Mouse (Mus musculus): ENCODE measurements around the gene Ano1. TPM values are rescaled to one million over a fixed set of nuclear protein-coding genes. Genes with fewer than 3 reads are reported as not detected.

Gene Ano1
- polyA plus RNA-seq, 1 experiment from 2014 or later, result 1.4 TPM

GRCm38 (mm10) chr7:144743874-144744273 is 7.9 kb downstream of the Ano1 start:
- H3K9me3 ChIP-seq (ENCODE audit: control insufficient read depth, low read length), result no peaks in the 10 kb centered on the region
- H3K27ac ChIP-seq (replicated peaks; ENCODE audit: low read depth, low read length), result no peak overlapping the region
- no peak overlapping the region for H3K4me3 ChIP-seq (ENCODE audit: low read depth, low read length)
- no peaks in the 10 kb centered on the region for H3K36me3 ChIP-seq (ENCODE audit: control insufficient read depth, insufficient read depth, low read length)
- ATAC-seq (ENCODE audit: insufficient number of reproducible peaks, low FRiP score, low TSS enrichment, low read depth), result no peak
- H3K27me3 ChIP-seq (ENCODE audit: control insufficient read depth, insufficient read depth, low read length), result no peaks in the 10 kb centered on the region
- no peak for DNase-seq (ENCODE audit: low spot score)
- H3K4me2 ChIP-seq (ENCODE audit: low read depth, severe bottlenecking), result no peak overlapping the region
- no peak overlapping the region for H3K9ac ChIP-seq (ENCODE audit: low read length)
- no peaks in the 10 kb centered on the region for H3K4me1 ChIP-seq (ENCODE audit: control insufficient read depth, insufficient read depth, low read length)
- WGBS, result 82% methylated on average over 5 of the region's 5 CpGs

GRCm38 (mm10) chr7:144740643-144741042 is 11.1 kb downstream of the Ano1 start:
- Histone ChIP-seq H3K4me3 (ENCODE audit: low read depth, low read length) (no peak overlapping the region), H3K36me3 (ENCODE audit: control insufficient read depth, insufficient read depth, low read length) (no peaks in the 10 kb centered on the region), H3K4me1 (ENCODE audit: control insufficient read depth, insufficient read depth, low read length) (peaks cover 10% of the 10 kb centered on the region), H3K27me3 (ENCODE audit: control insufficient read depth, insufficient read depth, low read length) (peaks cover 7% of the 10 kb centered on the region; the same call in 1 of the 2 replicates), H3K27ac (replicated peaks; ENCODE audit: low read depth, low read length) (no peak overlapping the region), H3K4me2 (ENCODE audit: low read depth, severe bottlenecking) (no peak overlapping the region), H3K9ac (ENCODE audit: low read length) (no peak overlapping the region), H3K9me3 (ENCODE audit: control insufficient read depth, low read length) (no peaks in the 10 kb centered on the region)
- ATAC-seq (ENCODE audit: insufficient number of reproducible peaks, low FRiP score, low TSS enrichment, low read depth) (no peak), DNase-seq (ENCODE audit: low spot score) (no peak)
- 76% methylated on average over 7 of the region's 7 CpGs for WGBS

GRCm38 (mm10) chr7:144739810-144740209 is 12.0 kb downstream of the Ano1 start:
- no peak overlapping the region for H3K4me2 ChIP-seq (ENCODE audit: low read depth, severe bottlenecking)
- ATAC-seq (ENCODE audit: insufficient number of reproducible peaks, low FRiP score, low TSS enrichment, low read depth), result no peak
- no peak overlapping the region for H3K9ac ChIP-seq (ENCODE audit: low read length)
- H3K4me1 ChIP-seq (ENCODE audit: control insufficient read depth, insufficient read depth, low read length), result peaks cover 10% of the 10 kb centered on the region
- H3K36me3 ChIP-seq (ENCODE audit: control insufficient read depth, insufficient read depth, low read length), result no peaks in the 10 kb centered on the region
- H3K4me3 ChIP-seq (ENCODE audit: low read depth, low read length), result no peak overlapping the region
- no peak overlapping the region for H3K27ac ChIP-seq (replicated peaks; ENCODE audit: low read depth, low read length)
- no peaks in the 10 kb centered on the region for H3K9me3 ChIP-seq (ENCODE audit: control insufficient read depth, low read length)
- no peak for DNase-seq (ENCODE audit: low spot score)
- 63% methylated on average over 3 of the region's 3 CpGs for WGBS
- peaks cover 7% of the 10 kb centered on the region; the same call in 1 of the 2 replicates for H3K27me3 ChIP-seq (ENCODE audit: control insufficient read depth, insufficient read depth, low read length)

DNA sequence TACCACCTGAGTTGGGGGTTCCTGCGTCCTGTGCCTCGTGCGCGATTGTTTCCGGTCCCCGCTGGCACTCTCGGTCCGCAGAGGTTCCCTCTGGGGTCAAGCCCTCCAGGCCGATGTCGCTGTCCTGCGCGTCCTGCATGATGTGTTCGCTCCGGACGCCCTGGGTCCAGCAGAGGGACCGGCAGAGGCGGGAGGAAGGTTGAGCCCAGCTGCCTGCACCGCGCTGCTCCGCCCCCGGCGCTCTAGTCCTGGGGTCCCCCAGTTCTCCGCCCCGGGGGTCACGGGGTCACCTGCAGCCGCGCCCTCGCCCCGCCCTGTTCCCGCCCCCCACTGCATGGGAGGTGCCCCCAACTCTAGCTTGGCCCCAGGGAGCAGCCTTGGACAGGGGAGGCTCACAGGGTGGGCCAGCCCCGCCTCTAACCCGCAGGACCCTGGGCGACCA is 13.4 kb downstream of the Ano1 start:
- H3K4me1 ChIP-seq (ENCODE audit: control insufficient read depth, insufficient read depth, low read length), result peaks cover 10% of the 10 kb centered on the region
- DNase-seq (ENCODE audit: low spot score) (peak; percentile 30), ATAC-seq (ENCODE audit: insufficient number of reproducible peaks, low FRiP score, low TSS enrichment, low read depth) (peak; percentile 66; the same call in 1 of the 2 replicates)
- no peaks in the 10 kb centered on the region for H3K9me3 ChIP-seq (ENCODE audit: control insufficient read depth, low read length)
- peak overlapping the region; percentile 52 for H3K9ac ChIP-seq (ENCODE audit: low read length)
- under 1% methylated on average over 30 of the region's 33 CpGs for WGBS
- H3K4me3 ChIP-seq (ENCODE audit: low read depth, low read length), result peak overlapping the region; percentile 32
- no peaks in the 10 kb centered on the region for H3K36me3 ChIP-seq (ENCODE audit: control insufficient read depth, insufficient read depth, low read length)
- H3K27me3 ChIP-seq (ENCODE audit: control insufficient read depth, insufficient read depth, low read length), result peaks cover 7% of the 10 kb centered on the region; the same call in 1 of the 2 replicates
- H3K4me2 ChIP-seq (ENCODE audit: low read depth, severe bottlenecking), result peak overlapping the region; percentile 92
- H3K27ac ChIP-seq (replicated peaks; ENCODE audit: low read depth, low read length), result no peak overlapping the region

- DNase-seq (ENCODE audit: low spot score) (no peak), ATAC-seq (ENCODE audit: insufficient number of reproducible peaks, low FRiP score, low TSS enrichment, low read depth) (no peak)
- Histone ChIP-seq H3K36me3 (ENCODE audit: control insufficient read depth, insufficient read depth, low read length) (no peaks in the 10 kb centered on the region), H3K4me2 (ENCODE audit: low read depth, severe bottlenecking) (no peak overlapping the region), H3K9me3 (ENCODE audit: control insufficient read depth, low read length) (no peaks in the 10 kb centered on the region), H3K9ac (ENCODE audit: low read length) (no peak overlapping the region), H3K27ac (replicated peaks; ENCODE audit: low read depth, low read length) (no peak overlapping the region), H3K4me1 (ENCODE audit: control insufficient read depth, insufficient read depth, low read length) (no peaks in the 10 kb centered on the region), H3K27me3 (ENCODE audit: control insufficient read depth, insufficient read depth, low read length) (no peaks in the 10 kb centered on the region), H3K4me3 (ENCODE audit: low read depth, low read length) (no peak overlapping the region)
- WGBS, result 65% methylated on average over 4 of the region's 4 CpGs
Observed at GRCm38 (mm10) chr7:144731897-144732291, 19.9 kb downstream of the Ano1 start.

GRCm38 (mm10) chr7:144731182-144731896 is 20.4 kb downstream of the Ano1 start:
- H3K27ac ChIP-seq (replicated peaks; ENCODE audit: low read depth, low read length), result no peak overlapping the region
- H3K4me1 ChIP-seq (ENCODE audit: control insufficient read depth, insufficient read depth, low read length), result no peaks in the 10 kb centered on the region
- ATAC-seq (ENCODE audit: insufficient number of reproducible peaks, low FRiP score, low TSS enrichment, low read depth) (no peak), DNase-seq (ENCODE audit: low spot score) (no peak)
- no peaks in the 10 kb centered on the region for H3K36me3 ChIP-seq (ENCODE audit: control insufficient read depth, insufficient read depth, low read length)
- no peaks in the 10 kb centered on the region for H3K9me3 ChIP-seq (ENCODE audit: control insufficient read depth, low read length)
- H3K9ac ChIP-seq (ENCODE audit: low read length), result no peak overlapping the region
- WGBS, result 62% methylated on average over 9 of the region's 9 CpGs
- H3K4me3 ChIP-seq (ENCODE audit: low read depth, low read length), result no peak overlapping the region
- H3K4me2 ChIP-seq (ENCODE audit: low read depth, severe bottlenecking), result no peak overlapping the region
- H3K27me3 ChIP-seq (ENCODE audit: control insufficient read depth, insufficient read depth, low read length), result no peaks in the 10 kb centered on the region

- H3K4me2 ChIP-seq (ENCODE audit: low read depth, severe bottlenecking), result no peak overlapping the region
- no peak overlapping the region for H3K4me3 ChIP-seq (ENCODE audit: low read depth, low read length)
- H3K4me1 ChIP-seq (ENCODE audit: control insufficient read depth, insufficient read depth, low read length), result no peaks in the 10 kb centered on the region
- no peak overlapping the region for H3K9ac ChIP-seq (ENCODE audit: low read length)
- no peak for ATAC-seq (ENCODE audit: insufficient number of reproducible peaks, low FRiP score, low TSS enrichment, low read depth)
- no peak for DNase-seq (ENCODE audit: low spot score)
- no peaks in the 10 kb centered on the region for H3K36me3 ChIP-seq (ENCODE audit: control insufficient read depth, insufficient read depth, low read length)
- H3K27me3 ChIP-seq (ENCODE audit: control insufficient read depth, insufficient read depth, low read length), result no peaks in the 10 kb centered on the region
- WGBS, result 47% methylated on average over 1 of the region's 1 CpGs
- no peak overlapping the region for H3K27ac ChIP-seq (replicated peaks; ENCODE audit: low read depth, low read length)
- no peaks in the 10 kb centered on the region for H3K9me3 ChIP-seq (ENCODE audit: control insufficient read depth, low read length)
Observed at GRCm38 (mm10) chr7:144724283-144724682, 27.5 kb downstream of the Ano1 start.

DNA sequence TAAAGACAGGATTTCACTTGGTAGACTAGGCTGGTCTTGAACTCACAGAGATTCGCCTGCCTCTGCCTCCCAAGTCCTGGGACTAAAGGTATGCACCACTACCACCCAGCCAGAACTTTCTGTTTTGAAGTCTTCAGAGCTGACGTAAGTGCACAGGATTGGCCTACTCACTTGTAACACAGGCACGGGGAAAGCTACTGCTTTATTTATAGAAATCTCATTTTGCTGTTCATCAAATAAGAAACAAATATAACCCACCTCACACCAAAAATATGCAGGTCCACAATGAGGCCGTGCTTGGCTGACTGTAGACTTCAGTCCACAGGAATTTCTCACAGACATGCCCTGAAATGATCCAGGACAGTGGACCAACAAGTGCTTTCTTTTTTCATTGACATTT is 31.8 kb downstream of the Ano1 start:
- WGBS, result 90% methylated on average over 4 of the region's 4 CpGs
- ATAC-seq (ENCODE audit: insufficient number of reproducible peaks, low FRiP score, low TSS enrichment, low read depth) (no peak), DNase-seq (ENCODE audit: low spot score) (no peak)
- Histone ChIP-seq H3K27me3 (ENCODE audit: control insufficient read depth, insufficient read depth, low read length) (no peaks in the 10 kb centered on the region), H3K4me3 (ENCODE audit: low read depth, low read length) (no peak overlapping the region), H3K4me2 (ENCODE audit: low read depth, severe bottlenecking) (no peak overlapping the region), H3K9me3 (ENCODE audit: control insufficient read depth, low read length) (no peaks in the 10 kb centered on the region), H3K27ac (replicated peaks; ENCODE audit: low read depth, low read length) (no peak overlapping the region), H3K36me3 (ENCODE audit: control insufficient read depth, insufficient read depth, low read length) (no peaks in the 10 kb centered on the region), H3K9ac (ENCODE audit: low read length) (no peak overlapping the region), H3K4me1 (ENCODE audit: control insufficient read depth, insufficient read depth, low read length) (no peaks in the 10 kb centered on the region)

DNA sequence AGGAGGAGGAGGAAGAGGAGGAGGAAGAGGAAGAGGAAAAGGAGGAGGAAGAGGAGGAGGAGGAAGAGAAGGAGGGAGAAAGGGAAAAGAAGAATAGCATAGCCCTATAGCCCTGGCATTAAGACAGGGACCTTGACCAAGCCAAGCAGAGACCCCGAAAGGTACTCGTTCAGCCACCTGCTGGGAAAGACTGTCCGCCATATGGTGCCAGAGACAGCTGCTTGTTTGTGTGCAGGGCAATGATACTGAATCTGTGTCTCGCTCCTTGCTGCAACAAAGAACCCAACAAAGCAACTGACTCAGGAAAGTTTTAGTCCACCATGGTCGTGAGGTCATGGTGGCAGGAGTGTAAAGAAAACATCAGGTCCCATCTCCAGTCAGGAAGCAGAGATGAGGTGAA is 34.0 kb downstream of the Ano1 start:
- H3K36me3 ChIP-seq (ENCODE audit: control insufficient read depth, insufficient read depth, low read length), result no peaks in the 10 kb centered on the region
- H3K9me3 ChIP-seq (ENCODE audit: control insufficient read depth, low read length), result no peaks in the 10 kb centered on the region
- H3K4me2 ChIP-seq (ENCODE audit: low read depth, severe bottlenecking), result no peak overlapping the region
- no peak overlapping the region for H3K4me3 ChIP-seq (ENCODE audit: low read depth, low read length)
- H3K27ac ChIP-seq (replicated peaks; ENCODE audit: low read depth, low read length), result no peak overlapping the region
- ATAC-seq (ENCODE audit: insufficient number of reproducible peaks, low FRiP score, low TSS enrichment, low read depth) (no peak), DNase-seq (ENCODE audit: low spot score) (no peak)
- no peak overlapping the region for H3K9ac ChIP-seq (ENCODE audit: low read length)
- H3K27me3 ChIP-seq (ENCODE audit: control insufficient read depth, insufficient read depth, low read length), result no peaks in the 10 kb centered on the region
- 85% methylated on average over 5 of the region's 5 CpGs for WGBS
- H3K4me1 ChIP-seq (ENCODE audit: control insufficient read depth, insufficient read depth, low read length), result no peaks in the 10 kb centered on the region
